Mouse (Mus musculus): ENCODE data around the gene Flot1.

Gene Flot1

DNA sequence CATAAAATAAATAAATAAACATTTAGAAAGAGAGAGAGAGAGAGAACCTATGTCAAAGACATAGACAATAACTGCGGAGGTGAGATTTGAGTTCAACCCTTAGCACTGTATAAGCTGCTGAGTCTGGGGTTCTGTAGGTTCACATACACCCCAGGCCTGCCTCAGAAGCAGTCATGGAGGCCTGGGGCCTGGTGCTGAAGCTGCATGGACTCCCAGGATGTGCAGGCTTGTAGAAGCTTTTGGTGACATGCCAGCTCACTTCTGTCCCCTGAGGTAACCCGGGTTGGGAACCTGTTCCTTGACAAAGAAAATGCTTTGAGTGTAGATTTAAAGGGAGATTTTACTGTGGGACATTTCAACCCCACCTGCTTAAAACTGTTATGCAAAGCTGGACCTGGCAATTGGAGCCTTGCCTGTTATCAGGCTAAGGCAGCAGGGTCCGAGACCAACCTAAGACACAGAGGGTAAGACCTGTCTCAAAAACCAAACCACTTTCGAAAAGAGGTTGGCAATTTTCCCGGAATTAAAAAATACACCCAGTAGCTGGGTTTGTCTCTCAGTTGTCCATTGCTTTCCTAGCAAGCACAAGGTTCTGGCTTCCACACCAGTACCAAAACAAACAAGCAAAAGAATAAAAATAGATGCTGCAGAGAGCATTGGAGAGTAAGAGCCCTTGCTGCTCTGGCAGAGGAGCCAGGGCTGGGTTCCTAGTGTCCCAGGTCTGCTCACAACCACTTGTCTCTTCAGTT, 12.0 kb upstream of the Flot1 start:
- DNase-seq (ENCODE audit: low read depth, low spot score), result no peak

DNA sequence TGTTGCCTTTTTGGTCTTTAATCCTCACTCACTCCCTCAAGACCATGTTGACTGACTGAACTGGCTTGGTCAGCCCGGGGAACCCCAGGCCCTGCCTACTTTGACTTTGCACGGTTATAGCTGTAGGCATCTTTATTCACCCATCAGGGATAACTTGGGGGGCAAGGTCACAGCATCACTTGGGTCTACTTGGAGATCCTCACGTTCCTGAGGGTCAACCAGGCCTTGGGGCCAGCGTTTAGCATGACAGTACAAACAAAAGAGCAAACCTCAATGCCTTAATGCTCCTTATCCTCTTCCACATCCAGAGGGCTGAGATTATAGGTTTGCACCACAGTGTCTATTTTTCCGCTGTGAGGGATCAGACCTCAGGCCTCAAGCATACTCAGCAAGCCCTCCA, 10.7 kb upstream of the Flot1 start:
- DNase-seq (ENCODE audit: low read depth, low spot score), result no peak

DNA sequence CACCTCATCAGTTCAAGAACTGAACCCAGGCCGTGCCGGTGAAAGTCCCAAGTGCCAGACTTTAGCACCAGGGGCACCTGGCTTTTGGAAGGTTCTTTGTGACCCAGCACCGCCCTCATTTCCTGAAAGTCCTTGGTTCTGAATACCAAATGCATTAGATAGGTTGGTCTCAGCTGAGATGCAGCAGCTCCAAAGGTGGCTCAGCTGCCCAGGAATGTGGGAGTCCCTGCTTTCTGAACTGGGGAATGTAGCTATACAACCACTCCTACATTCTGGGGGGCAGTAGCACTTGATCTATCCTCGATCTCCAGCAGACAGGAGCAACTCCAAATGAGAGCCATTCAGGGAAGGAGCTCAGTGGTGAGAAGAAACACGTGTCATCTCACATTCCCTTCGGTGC, 10.3 kb upstream of the Flot1 start:
- no peak for DNase-seq (ENCODE audit: low read depth, low spot score)

DNA sequence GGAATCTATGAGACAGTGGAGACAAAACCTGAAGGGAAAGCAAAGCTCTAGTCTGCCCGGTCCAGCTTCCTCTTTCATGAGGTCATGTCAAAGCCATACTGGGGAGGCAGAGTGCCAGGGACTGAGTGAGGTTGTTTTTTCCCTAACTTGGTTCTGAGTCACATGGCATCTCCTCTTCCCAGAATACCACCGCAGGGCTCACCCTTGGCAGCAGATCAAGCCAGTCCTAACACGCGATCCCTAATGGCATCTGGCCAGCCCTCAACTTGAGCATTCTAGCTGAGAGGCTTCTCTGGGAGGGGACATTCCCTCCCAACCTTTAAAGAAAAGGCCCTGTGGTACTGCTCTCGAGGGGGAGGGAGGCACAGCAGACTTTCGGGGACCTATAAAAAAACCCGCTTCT, 9.8 kb upstream of the Flot1 start:
- DNase-seq (ENCODE audit: low read depth, low spot score), result no peak

DNA sequence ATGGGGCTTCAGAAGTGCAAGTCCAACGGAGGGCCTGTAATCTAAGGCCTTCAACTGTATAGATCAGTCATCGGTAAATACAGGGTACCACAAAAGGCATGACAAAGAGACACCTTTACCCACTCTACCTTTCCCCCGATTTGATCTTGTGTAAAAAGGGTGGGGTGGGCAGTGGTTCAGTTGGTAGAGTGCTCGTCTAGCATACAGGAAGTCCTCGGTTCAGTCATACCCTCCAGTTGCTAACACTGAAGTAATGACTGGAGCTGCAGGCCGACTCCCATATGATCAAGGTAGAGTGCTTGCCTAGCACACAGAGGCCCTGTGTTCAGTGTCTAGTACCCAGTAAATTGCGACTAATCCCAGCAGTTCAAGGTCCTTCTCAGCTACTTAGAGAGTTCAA, 9.4 kb upstream of the Flot1 start:
- DNase-seq (ENCODE audit: low read depth, low spot score), result no peak

DNA sequence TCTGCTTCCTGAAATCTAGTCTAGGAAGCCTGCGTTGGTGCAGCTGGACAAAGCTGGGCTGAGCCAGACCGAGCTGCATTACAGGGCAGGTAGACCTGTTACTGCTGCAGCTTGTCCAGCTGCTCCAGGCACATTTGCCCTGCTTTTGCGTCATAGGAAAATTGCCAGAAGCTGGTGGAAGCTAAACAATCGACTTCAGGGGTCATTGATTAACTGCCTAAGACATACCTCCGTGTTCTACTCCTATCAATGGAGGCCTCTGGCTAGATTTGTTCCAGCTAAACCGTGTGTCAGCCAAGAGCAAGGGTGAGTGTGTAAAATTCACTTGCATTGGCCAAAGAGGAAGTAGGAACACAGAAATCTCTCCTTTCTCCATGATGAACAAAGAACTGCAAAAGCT, 8.4 kb upstream of the Flot1 start:
- no peak for DNase-seq (ENCODE audit: low read depth, low spot score)

DNA sequence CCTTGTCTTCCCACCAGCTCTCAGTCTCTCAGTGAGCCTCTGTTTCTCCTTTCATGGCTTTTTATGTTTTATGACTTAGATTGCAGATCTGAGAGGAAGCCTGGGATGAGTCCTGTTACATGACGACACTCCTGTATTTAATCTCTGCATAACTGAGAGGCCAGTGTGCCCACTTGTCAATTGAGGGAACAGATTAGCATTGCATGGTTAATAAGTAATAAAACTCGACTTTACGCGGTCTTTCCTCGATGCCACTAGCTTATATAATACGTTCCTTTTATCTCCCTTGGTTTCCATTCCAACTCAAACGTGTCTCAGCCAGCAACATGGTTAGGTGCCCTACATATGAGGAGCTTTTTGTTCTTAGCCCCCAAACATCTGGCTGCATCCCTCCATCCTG, 7.2 kb upstream of the Flot1 start:
- DNase-seq (ENCODE audit: low read depth, low spot score), result no peak

DNA sequence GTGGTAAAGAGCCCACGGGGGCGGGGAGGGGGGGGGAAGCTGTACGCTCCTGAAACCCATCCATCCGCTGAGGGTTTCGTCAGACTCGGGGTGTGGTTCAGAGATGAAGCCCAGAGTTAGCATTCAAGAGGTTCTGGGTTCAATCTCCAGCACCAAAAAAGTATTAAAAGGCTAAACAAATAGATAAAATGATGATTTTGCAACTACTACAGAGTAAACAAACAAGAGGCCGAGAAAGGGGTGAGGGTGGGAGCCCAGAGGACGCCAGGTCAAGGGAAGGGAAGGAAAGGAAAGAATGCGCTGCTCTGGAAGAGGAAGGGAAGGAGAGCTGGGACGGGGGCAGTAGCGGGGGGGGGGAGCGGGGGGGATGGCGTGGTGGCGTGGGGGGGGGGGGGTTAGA, 6.3 kb upstream of the Flot1 start:
- no peak for DNase-seq (ENCODE audit: low read depth, low spot score)

DNA sequence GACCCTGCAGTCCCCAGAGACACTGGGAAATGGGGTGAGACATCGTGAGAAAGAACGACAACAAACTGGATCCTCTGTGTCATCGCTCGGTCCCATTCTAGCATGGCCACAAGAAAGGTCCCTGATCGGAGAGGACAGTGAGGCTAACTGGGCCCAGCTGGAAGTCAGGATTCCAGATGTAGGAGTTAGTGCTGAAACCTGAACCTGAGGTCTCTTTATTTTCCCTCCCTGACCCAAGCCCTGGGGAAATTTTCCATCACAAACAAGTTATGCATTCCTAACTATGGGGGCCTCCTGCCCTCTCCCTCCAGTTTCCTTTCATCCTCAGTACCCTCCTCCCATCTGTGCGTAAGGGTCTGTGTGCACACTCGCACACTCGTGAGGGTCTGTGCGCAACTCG, 5.8 kb upstream of the Flot1 start:
- no peak for DNase-seq (ENCODE audit: low read depth, low spot score)

DNA sequence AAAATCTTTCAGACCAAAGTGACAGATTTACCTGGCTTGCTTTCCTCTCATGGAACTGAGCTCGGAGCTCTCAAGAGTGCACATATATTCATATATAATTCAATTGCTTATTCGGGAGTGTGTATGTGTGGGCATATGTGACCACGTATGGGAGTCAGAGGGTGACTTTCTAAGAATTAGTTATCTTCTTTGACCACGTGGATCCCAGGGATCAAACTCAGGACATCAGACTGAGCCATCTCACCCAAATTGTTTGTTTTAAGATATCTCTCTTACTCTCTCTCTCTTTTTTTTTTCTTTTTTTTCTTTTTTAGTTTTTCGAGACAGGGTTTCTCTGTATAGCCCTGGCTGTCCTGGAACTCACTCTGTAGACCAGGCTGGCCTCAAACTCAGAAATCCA, 2.9 kb upstream of the Flot1 start:
- no peak for DNase-seq (ENCODE audit: low read depth, low spot score)

DNA sequence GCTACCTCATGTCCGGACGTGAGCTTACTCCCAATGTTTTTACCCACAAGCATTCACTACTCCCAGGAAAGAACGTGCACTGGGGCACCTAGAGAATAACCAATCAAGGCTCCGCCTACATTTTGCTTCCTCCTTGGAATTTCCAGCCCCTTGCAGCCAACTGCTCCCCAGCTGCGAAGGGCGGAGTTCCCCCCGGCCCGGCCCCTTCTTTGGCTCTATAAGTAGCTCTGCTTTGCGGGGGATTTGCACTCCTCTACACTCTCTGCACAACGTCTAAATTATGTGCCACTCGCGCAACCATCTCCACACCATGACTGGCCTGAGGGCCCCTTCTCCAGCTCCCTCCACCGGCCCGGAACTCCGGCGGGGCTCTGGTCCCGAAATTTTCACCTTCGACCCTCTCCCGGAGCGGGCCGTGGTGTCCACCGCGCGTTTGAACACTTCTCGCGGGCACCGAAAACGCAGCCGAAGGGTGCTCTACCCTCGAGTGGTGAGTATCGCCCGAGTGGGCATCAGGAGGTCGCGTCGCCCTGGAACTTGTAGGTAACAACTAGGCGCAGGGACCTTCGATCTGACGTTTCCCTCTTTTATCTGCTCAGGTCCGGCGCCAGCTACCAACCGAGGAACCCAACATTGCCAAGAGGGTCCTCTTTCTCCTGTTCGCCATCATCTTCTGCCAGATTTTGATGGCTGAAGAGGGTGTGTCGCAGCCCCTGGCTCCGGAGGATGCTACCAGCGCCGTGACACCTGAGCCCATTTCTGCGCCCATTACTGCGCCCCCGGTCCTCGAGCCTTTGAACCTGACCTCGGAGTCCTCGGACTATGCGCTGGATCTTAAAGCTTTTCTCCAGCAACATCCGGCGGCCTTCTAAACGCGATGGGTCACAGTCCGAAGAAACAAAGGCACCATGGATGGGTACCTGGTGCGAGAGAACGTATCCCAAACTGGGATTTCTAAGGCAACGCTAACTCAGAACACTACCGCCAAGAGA, 1.3 kb upstream of the Flot1 start, which contains the start of gene Ier3:
Gene Ier3, plus strand, starts transcription at position 246 of the 992 bp plus-strand sequence.
- no peak for DNase-seq (ENCODE audit: low read depth, low spot score)

DNA sequence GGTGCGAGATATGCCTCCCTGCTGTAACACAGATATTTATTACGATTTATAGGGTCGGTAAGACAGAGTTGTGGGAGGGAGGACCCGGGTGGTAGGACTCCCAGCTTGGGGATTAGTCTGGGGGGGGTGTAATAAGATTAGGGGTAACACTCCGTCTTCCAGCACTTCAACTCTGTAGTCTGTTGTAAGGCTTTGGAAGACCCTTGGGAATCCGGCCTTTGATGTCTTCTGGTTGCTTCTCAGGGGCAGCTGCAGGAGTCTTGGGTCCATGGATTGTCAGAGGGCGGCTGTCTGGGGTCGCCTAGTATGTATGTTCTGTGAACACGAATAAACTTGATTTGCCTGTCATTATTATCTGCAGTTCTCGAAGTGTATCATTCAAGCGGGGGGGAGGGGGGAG, 466 bp upstream of the Flot1 start:
- DNase-seq (ENCODE audit: low read depth, low spot score), result no peak

DNA sequence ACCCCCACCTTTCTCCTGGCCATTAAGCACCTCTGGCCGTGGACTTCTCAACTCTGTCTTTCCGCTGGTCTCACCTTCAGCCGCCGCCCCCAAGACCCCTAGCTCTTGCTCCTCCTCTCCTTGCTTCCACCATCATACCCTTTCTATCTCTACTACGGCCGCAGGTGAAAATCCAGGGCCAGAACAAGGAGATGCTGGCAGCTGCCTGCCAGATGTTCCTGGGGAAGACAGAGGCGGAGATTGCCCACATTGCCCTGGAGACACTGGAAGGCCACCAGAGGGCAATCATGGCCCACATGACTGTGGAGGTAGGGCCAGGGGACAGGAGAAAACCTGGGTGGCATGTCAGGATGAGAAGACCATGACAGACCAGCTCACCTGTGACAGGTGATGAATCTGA, 1.4 kb downstream of the Flot1 start:
- DNase-seq (ENCODE audit: low read depth, low spot score), result no peak

DNA sequence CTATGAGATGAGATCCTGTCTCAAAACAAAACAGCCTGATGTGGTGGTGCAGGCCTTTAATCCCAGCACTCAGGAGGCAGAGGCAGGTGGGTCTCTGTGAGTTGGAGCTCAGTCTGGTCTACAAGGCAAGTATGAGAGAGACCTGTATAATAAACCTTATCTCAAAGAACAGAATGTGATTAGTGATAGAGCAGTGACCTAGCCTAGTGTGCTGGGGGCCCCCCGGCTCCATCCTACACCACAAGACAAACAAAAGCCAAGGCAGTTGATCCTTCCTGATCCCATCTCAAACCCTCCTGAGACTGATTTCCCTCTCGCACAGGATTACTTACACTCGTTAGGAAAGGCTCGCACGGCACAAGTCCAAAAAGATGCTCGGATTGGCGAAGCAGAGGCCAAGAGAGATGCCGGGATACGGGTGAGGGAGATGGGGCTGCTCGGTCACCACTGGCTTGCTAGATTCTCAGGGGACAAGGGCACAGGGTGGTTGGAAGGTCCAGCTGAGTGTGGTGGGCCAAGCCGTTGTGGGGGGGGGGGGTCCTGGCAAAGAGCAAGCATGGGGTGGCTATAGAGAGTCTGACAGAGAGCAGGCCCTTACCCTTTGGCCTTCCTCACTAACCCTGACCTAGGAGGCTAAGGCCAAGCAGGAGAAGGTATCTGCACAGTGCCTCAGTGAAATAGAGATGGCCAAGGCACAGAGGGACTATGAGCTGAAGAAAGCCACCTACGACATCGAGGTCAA, 2.2 kb downstream of the Flot1 start:
- no peak for DNase-seq (ENCODE audit: low read depth, low spot score)

DNA sequence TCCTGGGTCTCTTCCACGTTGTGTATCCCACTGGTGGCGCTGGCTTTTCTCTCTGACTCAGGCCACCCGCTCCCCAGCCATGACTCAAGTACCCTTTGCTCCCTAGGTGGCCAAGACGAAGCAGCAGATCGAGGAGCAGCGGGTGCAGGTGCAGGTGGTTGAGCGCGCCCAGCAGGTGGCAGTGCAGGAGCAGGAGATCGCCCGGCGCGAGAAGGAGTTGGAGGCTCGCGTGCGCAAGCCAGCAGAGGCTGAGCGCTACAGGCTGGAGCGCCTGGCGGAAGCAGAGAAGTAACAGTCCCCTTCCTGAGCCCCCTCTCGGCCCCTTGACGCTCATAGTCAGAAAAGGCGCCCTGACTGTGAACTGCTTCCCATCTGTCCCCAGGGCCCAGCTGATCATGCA, 6.7 kb downstream of the Flot1 start:
- DNase-seq (ENCODE audit: low read depth, low spot score), result peak; percentile 68

DNA sequence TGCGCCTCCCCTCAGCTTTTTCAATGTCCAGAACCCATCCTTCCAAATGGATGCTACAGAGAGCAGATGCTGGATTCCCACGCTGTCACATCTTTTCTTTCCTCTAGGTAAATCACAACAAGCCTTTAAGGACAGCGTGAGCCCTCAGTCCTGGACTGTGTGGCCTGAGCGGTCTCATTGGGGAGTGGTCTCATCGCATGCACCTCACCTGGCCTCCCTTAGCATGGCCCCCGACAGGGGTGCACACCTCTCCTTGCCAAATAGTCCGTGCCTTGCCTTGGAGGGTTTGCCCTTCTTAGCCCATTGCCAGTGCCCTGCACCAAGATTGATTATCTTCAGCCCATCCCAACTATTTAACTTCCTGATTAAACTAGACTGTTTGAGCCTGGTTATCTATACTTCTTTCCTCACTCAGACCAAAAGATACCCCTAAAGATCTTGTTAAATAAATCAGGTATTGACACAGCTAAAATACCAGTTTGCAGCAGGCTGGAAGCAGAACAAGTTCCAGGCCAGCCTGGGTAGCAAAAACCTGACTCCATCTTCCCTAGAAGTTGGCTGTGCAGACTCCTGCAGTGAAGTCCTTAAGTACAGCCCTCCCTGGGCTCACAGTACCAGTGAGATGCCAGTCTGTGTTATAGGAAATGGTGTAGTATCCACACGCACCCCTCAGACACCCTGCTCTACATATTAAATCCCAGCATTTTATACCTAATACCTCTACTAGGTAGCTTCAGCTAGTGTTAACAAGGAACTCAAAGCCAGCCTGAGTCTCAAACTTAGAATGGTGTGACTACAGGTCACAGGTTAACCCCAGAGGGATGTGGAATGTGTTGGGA, 9.6 kb downstream of the Flot1 start:
- DNase-seq (ENCODE audit: low read depth, low spot score), result no peak

DNA sequence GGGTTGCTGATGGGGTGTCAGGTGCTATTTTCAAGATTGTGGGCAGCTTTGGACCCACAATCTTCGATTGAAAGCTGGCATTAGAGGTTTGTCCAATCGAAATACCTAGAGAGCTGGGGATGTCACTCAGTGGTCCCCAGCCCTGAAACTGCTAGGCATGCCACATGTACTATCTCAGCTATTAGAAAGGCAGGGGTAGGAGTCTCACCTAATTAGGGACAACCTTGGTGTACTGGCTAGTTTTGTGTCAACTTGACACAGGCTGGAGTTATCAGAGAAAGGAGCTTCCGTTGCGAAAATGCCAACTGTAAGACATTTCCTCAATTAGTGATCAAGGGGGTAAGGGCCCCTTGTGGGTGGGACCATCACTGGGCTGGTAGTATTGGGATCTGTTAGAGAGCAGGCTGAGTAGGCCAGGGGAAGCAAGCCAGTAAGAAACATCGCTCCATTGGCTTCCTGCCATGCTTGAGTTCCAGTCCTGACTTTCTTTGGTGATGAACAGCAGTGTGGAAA, 10.3 kb downstream of the Flot1 start:
- no peak for DNase-seq (ENCODE audit: low read depth, low spot score)

DNA sequence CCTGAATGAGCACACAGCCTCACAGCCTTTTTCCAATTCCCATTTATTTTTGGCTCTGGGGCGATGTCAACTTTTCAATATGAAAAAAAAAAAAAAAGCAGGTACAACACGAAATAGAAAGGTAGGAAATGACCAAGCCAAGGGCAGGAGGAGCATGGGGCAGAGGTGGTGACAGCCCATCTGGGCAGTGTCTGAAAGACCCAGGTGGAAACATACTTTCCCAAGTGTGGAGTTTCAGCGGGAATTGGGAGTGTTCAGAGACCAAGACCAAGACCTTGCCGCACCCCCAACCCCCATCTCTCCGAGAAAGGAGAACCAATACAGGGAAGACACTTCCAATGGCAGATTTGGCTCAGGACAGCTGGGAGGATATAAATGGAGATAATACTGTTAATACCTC, 10.9 kb downstream of the Flot1 start:
- no peak for DNase-seq (ENCODE audit: low read depth, low spot score)

DNA sequence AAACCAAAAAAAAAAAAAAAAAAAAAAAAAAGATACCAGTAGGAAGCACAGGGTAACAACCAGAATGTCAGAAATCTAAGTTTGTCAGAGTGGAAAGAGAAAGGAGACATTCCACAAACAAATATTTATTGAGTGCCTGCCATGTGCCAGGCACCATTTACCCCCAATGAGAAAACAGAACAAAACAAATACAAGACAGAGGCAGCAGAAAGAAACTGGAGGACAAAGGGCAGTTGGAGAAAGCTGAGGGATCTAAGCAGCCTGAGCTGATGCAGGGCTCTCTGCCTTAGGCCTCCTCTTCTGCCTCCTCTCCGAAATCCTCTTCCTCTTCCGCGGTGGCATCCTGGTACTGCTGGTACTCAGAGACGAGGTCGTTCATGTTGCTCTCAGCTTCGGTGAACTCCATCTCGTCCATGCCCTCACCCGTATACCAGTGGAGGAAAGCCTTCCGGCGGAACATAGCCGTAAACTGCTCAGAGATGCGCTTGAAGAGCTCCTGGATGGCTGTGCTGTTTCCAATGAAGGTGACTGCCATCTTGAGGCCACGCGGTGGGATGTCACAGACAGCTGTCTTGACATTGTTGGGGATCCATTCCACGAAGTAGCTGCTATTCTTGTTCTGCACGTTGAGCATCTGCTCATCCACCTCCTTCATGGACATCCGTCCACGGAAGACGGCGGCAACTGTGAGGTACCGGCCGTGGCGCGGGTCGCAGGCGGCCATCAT, 11.8 kb downstream of the Flot1 start:
- DNase-seq (ENCODE audit: low read depth, low spot score), result no peak

DNA sequence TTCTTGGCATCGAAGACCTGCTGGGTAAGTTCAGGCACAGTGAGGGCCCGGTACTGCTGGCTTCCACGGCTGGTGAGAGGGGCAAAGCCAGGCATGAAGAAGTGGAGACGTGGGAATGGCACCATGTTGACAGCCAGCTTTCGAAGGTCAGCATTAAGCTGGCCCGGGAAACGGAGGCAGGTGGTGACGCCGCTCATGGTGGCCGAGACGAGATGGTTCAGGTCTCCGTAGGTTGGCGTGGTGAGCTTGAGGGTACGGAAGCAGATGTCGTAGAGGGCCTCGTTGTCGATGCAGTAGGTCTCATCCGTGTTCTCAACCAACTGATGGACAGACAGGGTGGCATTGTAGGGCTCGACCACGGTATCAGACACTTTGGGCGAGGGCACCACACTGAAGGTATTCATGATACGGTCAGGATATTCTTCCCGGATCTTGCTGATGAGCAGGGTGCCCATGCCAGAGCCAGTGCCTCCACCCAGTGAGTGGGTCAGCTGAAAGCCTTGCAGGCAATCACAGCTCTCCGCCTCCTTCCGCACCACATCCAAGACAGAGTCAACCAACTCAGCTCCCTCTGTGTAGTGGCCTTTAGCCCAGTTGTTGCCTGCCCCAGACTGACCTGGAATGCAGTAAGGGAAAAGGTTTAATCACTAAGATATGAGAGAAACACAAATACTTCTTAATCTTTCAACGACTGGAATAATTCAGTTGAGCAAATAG, 12.6 kb downstream of the Flot1 start:
- DNase-seq (ENCODE audit: low read depth, low spot score), result no peak

Measured in embryo, embryonic 11.5 days (tissue).